In genomic region chr17:36265834-36266233, GRCm38 (mm10) we compare ENCODE assay signal across 10 mouse cellular contexts. TPM values are rescaled to one million over a fixed set of nuclear protein-coding genes. Genes with fewer than 3 reads are reported as not detected.
DNase-seq lines count a peak whose midpoint lies in the region; ATAC-seq and TF ChIP-seq lines count a peak whose summit lies in the region.
"Had no signal": no experiment of that assay in that cellular context is flagged by ENCODE, and none has a peak within 500 bp of the region (broad histone marks: within the 10 kb centered on the region; RNA-seq: fewer than 3 reads in every experiment).

No protein-coding gene starts in this region.

- 0 out of 2 replicates have a peak, but pooled peaks have one; percentile 3 for TF ChIP-seq CTCF in kidney, adult 2 months (conservative IDR thresholded peaks at IDR 0.05; ENCODE audit: insufficient read depth, insufficient read length, low read depth, low read length)
- TF ChIP-seq CTCF in E14TG2a.4 (conservative IDR thresholded peaks at IDR 0.05; ENCODE audit: low read length), result peak; percentile 24; the same call in 1 of the 2 replicates
- TF ChIP-seq CTCF in lung, postnatal 0 days (IDR thresholded peaks at IDR 0.05), result peak; percentile 45

- WGBS in kidney, adult 2 months, result 80% methylated on average over 5 of the region's 5 CpGs
- WGBS in lung, postnatal 0 days, result 72% methylated on average over 5 of the region's 5 CpGs

- H3K9me3 ChIP-seq in E14TG2a.4 (ENCODE audit: low read length), result no peaks in the 10 kb centered on the region
- H3K9me3 ChIP-seq in lung, postnatal 0 days (ENCODE audit: low read length), result no peaks in the 10 kb centered on the region
- H3K9me3 ChIP-seq: embryonic facial prominence, embryonic 13.5 days; lung, embryonic 15.5 days had no signal

- DNase-seq in kidney, adult 2 months, result peak; percentile 11
- DNase-seq in kidney, adult 18-20 months, result no peak
- DNase-seq in lung, postnatal 0 days (ENCODE audit: low spot score), result peak; percentile 40
- peak; percentile 53 to 75 for DNase-seq in spleen, postnatal 4 days (ENCODE audit: low spot score in 2 of 2)
- no peak for DNase-seq in urinary bladder, postnatal 36 days (ENCODE audit: low spot score in 2 of 2)
- no peak for DNase-seq in right cerebral cortex, adult 18-20 months
- no peak for DNase-seq in urinary bladder, postnatal 25 days (ENCODE audit: low spot score)

- H3K4me1 ChIP-seq in kidney, adult 2 months (ENCODE audit: control insufficient read depth, insufficient read depth, low read length), result no peaks in the 10 kb centered on the region
- H3K4me1 ChIP-seq in E14TG2a.4 (replicated peaks; ENCODE audit: low read depth, low read length), result peaks cover 29% of the 10 kb centered on the region
- H3K4me1 ChIP-seq in lung, postnatal 0 days (ENCODE audit: insufficient read depth, low read depth, low read length), result peaks cover 4% of the 10 kb centered on the region; the same call in 1 of the 2 replicates

- H3K4me3 ChIP-seq in kidney, adult 2 months (ENCODE audit: insufficient read depth, low read depth, low read length), result no peak overlapping the region
- no peak overlapping the region for H3K4me3 ChIP-seq in E14TG2a.4 (replicated peaks; ENCODE audit: low read length)
- no peak overlapping the region for H3K4me3 ChIP-seq in lung, postnatal 0 days (ENCODE audit: low read depth, low read length)
- H3K4me3 ChIP-seq: embryonic facial prominence, embryonic 13.5 days; lung, embryonic 15.5 days had no signal

- no peak overlapping the region for H3K4me2 ChIP-seq in lung, postnatal 0 days (replicated peaks; ENCODE audit: low read depth, low read length)
- H3K4me2 ChIP-seq: embryonic facial prominence, embryonic 13.5 days; lung, embryonic 15.5 days had no signal

- no peaks in the 10 kb centered on the region for H3K27me3 ChIP-seq in kidney, adult 2 months (replicated peaks; ENCODE audit: control insufficient read depth, insufficient read depth, low read length)
- H3K27me3 ChIP-seq in E14TG2a.4 (ENCODE audit: insufficient read depth, low read length), result no peaks in the 10 kb centered on the region
- no peaks in the 10 kb centered on the region for H3K27me3 ChIP-seq in lung, postnatal 0 days (replicated peaks; ENCODE audit: insufficient read depth, low read length)
- H3K27me3 ChIP-seq: embryonic facial prominence, embryonic 13.5 days; lung, embryonic 15.5 days had no signal

- ATAC-seq in lung, postnatal 0 days, result no peak

- H3K27ac ChIP-seq in kidney, adult 2 months (ENCODE audit: insufficient read depth, low read depth, low read length), result no peak overlapping the region
- no peak overlapping the region for H3K27ac ChIP-seq in lung, postnatal 0 days (ENCODE audit: low read length)
- H3K27ac ChIP-seq: embryonic facial prominence, embryonic 13.5 days; lung, embryonic 15.5 days had no signal

- no peaks in the 10 kb centered on the region; the same call in 1 of the 2 replicates for H3K36me3 ChIP-seq in kidney, adult 2 months (ENCODE audit: control insufficient read depth, insufficient read depth, low read length)
- peaks cover 74% of the 10 kb centered on the region for H3K36me3 ChIP-seq in E14TG2a.4 (ENCODE audit: insufficient read depth, low read length)
- H3K36me3 ChIP-seq in lung, postnatal 0 days (ENCODE audit: insufficient read depth, low read length), result peaks cover 22% of the 10 kb centered on the region

- TF ChIP-seq EP300 in lung, postnatal 0 days (IDR thresholded peaks at IDR 0.05), result no peak

- no peak overlapping the region for H3K9ac ChIP-seq in lung, postnatal 0 days (replicated peaks; ENCODE audit: low read depth)
- H3K9ac ChIP-seq: embryonic facial prominence, embryonic 13.5 days; lung, embryonic 15.5 days had no signal

- TF ChIP-seq POLR2A in kidney, adult 2 months (IDR thresholded peaks at IDR 0.05; ENCODE audit: low read depth, low read length), result no peak

RNA-seq across cellular contexts. Expression of gene Trim39, which starts 6.2 kb away (rescaled TPM):
- polyA plus RNA-seq in kidney, adult 2 months (2012; rRNA removed), result 11.1 and 11.4 TPM in 2 replicates
- 9.2 and 10.4 TPM in 2 replicates for polyA plus RNA-seq in lung, postnatal 0 days (2015; fragmentation: Nextera tagmentation; extraction: Ambion mirVana)

RNA-seq across cellular contexts. Expression of gene Rpp21, which starts 8.0 kb away (rescaled TPM):
- 101 and 122 TPM in 2 replicates for polyA plus RNA-seq in kidney, adult 2 months (2012; rRNA removed)
- polyA plus RNA-seq in lung, postnatal 0 days (2015; fragmentation: Nextera tagmentation; extraction: Ambion mirVana), result 129 and 146 TPM in 2 replicates

RNA-seq across cellular contexts. Expression of gene H2-M10.2, which starts 20.5 kb away (rescaled TPM):
- polyA plus RNA-seq in kidney, adult 2 months (2012; rRNA removed), result not detected in 2 replicates
- not detected in 2 replicates for polyA plus RNA-seq in lung, postnatal 0 days (2015; fragmentation: Nextera tagmentation; extraction: Ambion mirVana)
- polyA plus RNA-seq: embryonic facial prominence, embryonic 13.5 days had no signal

Comparison
In these comparisons a context has a peak if more than half of its experiments do, and no peak if none do; other contexts are left out.
1. DNase-seq: peak in kidney, adult 2 months (single experiment), lung, postnatal 0 days (single experiment) and spleen, postnatal 4 days (2 of 2); none in kidney, adult 18-20 months (single experiment), urinary bladder, postnatal 36 days (0 of 2), right cerebral cortex, adult 18-20 months (single experiment) and urinary bladder, postnatal 25 days (single experiment).
2. Peak in every context shown above with its lines, with median percentiles within 50 percentile points of each other: CTCF ChIP-seq.